Mouse (Mus musculus): ENCODE measurements around the gene Gm19345. TPM values are rescaled to one million over a fixed set of nuclear protein-coding genes. Genes with fewer than 3 reads are reported as not detected.
A peak's percentile ranks its signal among the peaks of the same experiment; 100 is the strongest.

Gm19345 gene
- 1 to 10 TPM; 6.3 to 6.7 TPM for total RNA-seq (2021)

- peak in 1 of 2 experiments; percentile 67 for DNase-seq (ENCODE audit: extremely low spot score in 1 of 2, low spot score in 2 of 2)
- intact Hi-C loops (cut with DNase I): no loop called here
Measured at GRCm38 (mm10) chr7:19851858-19852570, at the start of gene Gm19345. Gm19345 (plus strand) TSS chr7:19852003.

- DNase-seq (ENCODE audit: extremely low spot score in 1 of 2, low spot score in 2 of 2): peak in 1 of 2 experiments; percentile 48
- intact Hi-C loops (cut with DNase I): loop anchor here (2.0 kb wide), 1 partner anchor 46 kb away; no protein-coding TSS in a partner anchor
Measured at GRCm38 (mm10) chr7:19802995-19803394, 48.8 kb upstream of the Gm19345 start.

GRCm38 (mm10) chr7:19806356-19806969, 45.3 kb upstream of the Gm19345 start:
- intact Hi-C loops (cut with DNase I): no loop called here

GRCm38 (mm10) chr7:19809369-19809768, 42.4 kb upstream of the Gm19345 start:
- DNase-seq (ENCODE audit: extremely low spot score in 1 of 2, low spot score in 2 of 2): peak in 1 of 2 experiments; percentile 64
- intact Hi-C loops (cut with DNase I): no loop called here

More at GRCm38 (mm10) chr7:19806356-19806969, 45.3 kb upstream of the Gm19345 start:
- DNase-seq (ENCODE audit: extremely low spot score in 1 of 2, low spot score in 2 of 2): no peak

- intact Hi-C loops (cut with DNase I): no loop called here
- peak in 1 of 2 experiments; percentile 63 for DNase-seq (ENCODE audit: extremely low spot score in 1 of 2, low spot score in 2 of 2)
Measured at GRCm38 (mm10) chr7:19811114-19811513, 40.7 kb upstream of the Gm19345 start.

- no peak for DNase-seq (ENCODE audit: extremely low spot score in 1 of 2, low spot score in 2 of 2)
- intact Hi-C loops (cut with DNase I): no loop called here
Measured at GRCm38 (mm10) chr7:19813161-19813560, 38.6 kb upstream of the Gm19345 start.

- DNase-seq (ENCODE audit: extremely low spot score in 1 of 2, low spot score in 2 of 2): no peak
- intact Hi-C loops (cut with DNase I): no loop called here
Measured at GRCm38 (mm10) chr7:19813579-19814122, 38.2 kb upstream of the Gm19345 start.

GRCm38 (mm10) chr7:19815296-19816223, 36.2 kb upstream of the Gm19345 start:
- intact Hi-C loops (cut with DNase I): no loop called here
- no peak for DNase-seq (ENCODE audit: extremely low spot score in 1 of 2, low spot score in 2 of 2)

- peak; percentile 28 to 94 for DNase-seq (ENCODE audit: extremely low spot score in 1 of 2, low spot score in 2 of 2)
- intact Hi-C loops (cut with DNase I): no loop called here
Measured at GRCm38 (mm10) chr7:19816224-19816771, 35.5 kb upstream of the Gm19345 start.

- DNase-seq (ENCODE audit: extremely low spot score in 1 of 2, low spot score in 2 of 2): peak in 1 of 2 experiments; percentile 83
- intact Hi-C loops (cut with DNase I): no loop called here
Measured at GRCm38 (mm10) chr7:19817382-19818105, 34.3 kb upstream of the Gm19345 start.

GRCm38 (mm10) chr7:19818440-19818839, 33.4 kb upstream of the Gm19345 start:
- DNase-seq (ENCODE audit: extremely low spot score in 1 of 2, low spot score in 2 of 2): no peak
- intact Hi-C loops (cut with DNase I): no loop called here

GRCm38 (mm10) chr7:19818875-19819274, 32.9 kb upstream of the Gm19345 start:
- DNase-seq (ENCODE audit: extremely low spot score in 1 of 2, low spot score in 2 of 2): no peak
- intact Hi-C loops (cut with DNase I): no loop called here

GRCm38 (mm10) chr7:19820347-19821048, 31.3 kb upstream of the Gm19345 start:
- DNase-seq (ENCODE audit: extremely low spot score in 1 of 2, low spot score in 2 of 2): no peak
- intact Hi-C loops (cut with DNase I): no loop called here

- intact Hi-C loops (cut with DNase I): no loop called here
- DNase-seq (ENCODE audit: extremely low spot score in 1 of 2, low spot score in 2 of 2): no peak
Measured at GRCm38 (mm10) chr7:19821633-19822032, 30.2 kb upstream of the Gm19345 start.

- intact Hi-C loops (cut with DNase I): no loop called here
- no peak for DNase-seq (ENCODE audit: extremely low spot score in 1 of 2, low spot score in 2 of 2)
Measured at GRCm38 (mm10) chr7:19822193-19822592, 29.6 kb upstream of the Gm19345 start.

GRCm38 (mm10) chr7:19822604-19823058, 29.2 kb upstream of the Gm19345 start, which contains the start of gene Bcl3:
Bcl3 (minus strand) TSS chr7:19822770.
- peak in 1 of 2 experiments; percentile 72 for DNase-seq (ENCODE audit: extremely low spot score in 1 of 2, low spot score in 2 of 2)
- intact Hi-C loops (cut with DNase I): no loop called here

All from left cerebral cortex, postnatal 10 days (tissue).